Mouse (Mus musculus): ENCODE measurements around the gene Aanat.

The Aanat gene

DNA sequence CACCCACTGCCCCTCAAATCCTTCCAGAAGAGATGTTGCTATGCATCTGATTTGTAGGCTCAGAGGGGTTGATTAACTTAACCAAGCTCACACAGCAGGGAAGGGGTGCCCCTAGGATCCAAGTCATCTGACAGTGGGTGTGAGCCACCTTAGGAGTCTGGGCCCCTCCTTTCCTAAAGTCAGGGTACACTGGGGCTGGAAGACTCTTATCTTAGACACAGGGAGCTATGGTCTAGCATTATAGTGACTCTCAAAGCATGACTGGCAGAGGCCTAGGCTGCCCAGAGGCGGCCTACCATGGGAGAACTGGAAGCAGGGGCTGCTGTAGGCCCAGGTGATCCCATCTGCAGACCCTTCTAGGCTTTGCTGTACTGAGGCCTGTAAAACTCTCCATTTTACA is 26.3 kb downstream of the Aanat start:
- DNase-seq, result no peak

- DNase-seq, result no peak
Observed at GRCm38 (mm10) chr11:116613234-116613633, 27.0 kb downstream of the Aanat start.

GRCm38 (mm10) chr11:116615735-116616437 is 29.7 kb downstream of the Aanat start:
- DNase-seq, result peak; percentile 86

DNA sequence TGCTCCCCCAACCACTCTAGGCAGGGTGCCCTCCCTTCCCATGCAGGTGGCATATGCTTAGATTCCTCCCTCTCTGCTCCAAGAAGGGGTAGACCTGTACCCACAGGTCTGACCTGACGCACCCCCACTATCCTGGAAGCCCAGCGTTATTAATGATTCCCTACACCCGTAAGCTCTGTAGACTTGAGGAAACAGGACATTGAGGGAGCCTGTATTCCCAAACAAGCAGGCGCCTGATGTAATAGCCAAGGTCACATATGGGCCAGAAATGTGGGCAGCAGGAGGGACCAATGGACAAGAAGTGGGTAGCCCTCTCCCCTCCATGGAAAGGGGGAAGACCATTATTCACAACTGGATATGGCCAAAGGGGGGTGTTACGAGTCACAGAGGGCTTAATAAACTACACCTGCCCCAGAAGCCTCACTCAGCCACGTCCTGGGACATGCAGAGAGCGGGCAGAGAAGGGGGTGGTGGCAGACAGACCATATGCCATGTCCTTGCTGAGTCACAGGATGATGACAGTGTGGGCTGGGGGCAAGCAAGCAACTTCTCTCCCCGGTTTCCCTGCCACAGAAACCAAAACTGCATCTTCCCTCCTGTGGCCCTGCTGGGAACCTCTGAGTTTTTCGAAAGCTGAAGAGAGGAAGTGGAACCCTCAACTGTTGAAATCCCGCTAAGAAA is 30.3 kb downstream of the Aanat start:
- no peak for DNase-seq

DNA sequence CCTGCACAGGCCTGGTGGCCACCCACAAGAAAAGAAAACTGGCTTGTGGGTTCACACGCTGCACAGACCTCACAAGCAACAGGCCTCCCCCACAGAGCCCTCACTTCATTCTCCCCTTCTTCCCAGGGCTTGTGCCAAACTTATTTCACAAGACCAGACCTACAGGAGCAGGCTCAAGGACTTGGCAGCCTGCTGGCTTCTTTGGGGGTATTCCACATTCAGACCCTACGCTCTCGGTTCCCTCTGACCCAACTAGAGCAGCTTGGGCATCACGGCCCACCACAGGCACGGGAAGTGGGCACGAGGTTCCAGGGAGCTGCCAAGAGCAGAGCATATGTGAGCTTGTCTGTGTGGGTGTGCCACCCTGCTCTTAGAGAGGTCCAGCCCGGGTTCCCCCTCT is 31.4 kb downstream of the Aanat start:
- peak; percentile 77 for DNase-seq

- no peak for DNase-seq
Observed at GRCm38 (mm10) chr11:116618666-116619065, 32.4 kb downstream of the Aanat start.

GRCm38 (mm10) chr11:116619156-116619555 is 32.9 kb downstream of the Aanat start:
- peak; percentile 78 for DNase-seq

- DNase-seq, result no peak
Observed at GRCm38 (mm10) chr11:116619561-116619960, 33.3 kb downstream of the Aanat start.

DNA sequence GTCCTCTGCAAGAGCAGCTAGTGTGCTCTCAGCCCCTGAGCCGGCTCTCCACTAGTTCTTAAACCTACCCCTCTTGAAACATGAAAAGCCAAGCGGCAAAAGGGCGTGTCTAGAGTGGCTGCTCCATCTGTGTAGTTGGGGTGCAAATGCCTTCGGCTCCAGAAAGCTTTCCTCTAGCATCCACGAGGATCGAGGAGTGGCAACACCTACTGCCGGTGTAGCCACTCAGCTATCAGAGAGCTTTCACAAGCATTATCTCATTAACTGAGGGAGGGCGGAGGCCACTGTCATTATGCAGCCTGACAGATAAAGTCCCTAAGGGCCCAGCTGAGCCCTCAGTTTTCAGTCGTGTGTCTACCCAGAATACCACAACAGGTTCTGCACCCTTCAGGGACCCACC is 33.8 kb downstream of the Aanat start:
- DNase-seq, result peak; percentile 68

DNA sequence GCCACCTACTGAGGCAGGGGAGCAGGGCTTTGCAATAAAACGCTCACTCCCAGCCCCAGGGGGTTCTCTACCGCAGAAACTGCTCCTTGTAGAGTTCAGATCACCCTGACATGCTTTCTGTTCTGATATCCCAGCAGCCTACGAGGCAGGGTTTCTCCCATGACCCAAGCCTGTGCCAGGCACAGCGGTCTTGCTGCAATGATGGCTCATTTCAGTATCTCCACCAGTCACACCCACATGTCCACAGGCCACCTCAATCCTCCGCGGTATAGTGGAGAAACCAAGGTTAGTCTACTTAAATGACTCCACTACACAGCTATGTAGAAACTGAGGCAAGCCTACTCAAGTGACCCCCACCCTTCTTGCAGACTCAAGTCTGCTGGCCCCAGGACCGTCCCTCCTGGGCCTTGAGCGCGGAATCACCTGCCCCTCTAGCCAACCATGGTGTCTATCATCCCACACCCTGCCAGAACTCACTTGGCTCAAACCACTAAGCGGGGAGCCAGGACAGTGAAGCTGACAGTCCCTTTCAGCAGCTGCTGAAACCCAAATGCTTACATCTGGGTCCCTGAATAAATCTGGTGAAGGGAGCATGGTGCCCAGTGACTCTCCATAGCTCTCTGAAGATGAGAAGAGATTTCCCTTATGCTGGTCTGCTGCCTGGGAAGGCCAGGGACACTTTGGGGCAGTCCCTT is 34.5 kb downstream of the Aanat start:
- DNase-seq, result no peak

- DNase-seq, result peak; percentile 94
Observed at GRCm38 (mm10) chr11:116621258-116621704, 35.0 kb downstream of the Aanat start.

GRCm38 (mm10) chr11:116623281-116624124 is 37.3 kb downstream of the Aanat start:
- peak; percentile 36 for DNase-seq

- DNase-seq, result peak; percentile 84
Observed at GRCm38 (mm10) chr11:116624131-116624832, 38.0 kb downstream of the Aanat start.

GRCm38 (mm10) chr11:116625081-116626000 is 39.1 kb downstream of the Aanat start:
- peak; percentile 70 for DNase-seq

DNA sequence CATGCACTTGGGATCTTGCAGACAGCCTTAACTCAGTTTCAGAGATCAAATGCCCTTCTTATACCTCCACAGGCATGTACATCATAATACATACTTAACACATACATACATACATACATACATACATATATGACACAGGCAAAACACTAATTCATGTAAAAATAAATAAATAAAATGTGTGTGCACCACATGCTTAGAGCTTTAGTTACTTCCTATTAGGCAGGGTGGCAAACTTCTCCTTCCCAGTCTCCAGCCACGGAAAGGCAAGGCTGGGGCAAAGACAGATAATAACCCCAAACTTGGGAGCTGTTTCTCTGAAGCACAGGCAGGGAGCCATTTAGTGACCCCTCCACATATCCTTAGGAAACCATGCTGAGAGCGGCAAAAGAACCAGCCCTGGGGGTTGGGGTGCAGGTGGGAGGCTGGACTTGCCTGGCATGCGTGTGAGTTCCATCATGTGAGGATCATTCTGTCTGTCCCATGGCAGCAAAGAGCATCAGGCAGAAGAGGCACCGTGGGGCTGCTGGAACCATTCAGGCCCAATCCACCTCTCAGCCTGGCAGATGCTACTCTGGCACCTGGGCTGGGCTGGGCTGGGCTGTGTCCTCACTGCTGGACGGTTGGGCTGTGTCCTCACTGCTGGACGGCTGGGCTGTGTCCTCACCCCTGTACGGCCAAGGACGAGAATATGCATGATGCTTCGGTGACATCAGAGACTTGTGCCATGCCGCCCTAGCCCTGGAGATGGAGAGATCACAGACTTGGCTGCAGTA is 40.3 kb downstream of the Aanat start, which contains the start of gene Rhbdf2:
Gene Rhbdf2 (minus strand): TSS at position 721 of the 773 bp plus-strand sequence.
- DNase-seq, result no peak

DNA sequence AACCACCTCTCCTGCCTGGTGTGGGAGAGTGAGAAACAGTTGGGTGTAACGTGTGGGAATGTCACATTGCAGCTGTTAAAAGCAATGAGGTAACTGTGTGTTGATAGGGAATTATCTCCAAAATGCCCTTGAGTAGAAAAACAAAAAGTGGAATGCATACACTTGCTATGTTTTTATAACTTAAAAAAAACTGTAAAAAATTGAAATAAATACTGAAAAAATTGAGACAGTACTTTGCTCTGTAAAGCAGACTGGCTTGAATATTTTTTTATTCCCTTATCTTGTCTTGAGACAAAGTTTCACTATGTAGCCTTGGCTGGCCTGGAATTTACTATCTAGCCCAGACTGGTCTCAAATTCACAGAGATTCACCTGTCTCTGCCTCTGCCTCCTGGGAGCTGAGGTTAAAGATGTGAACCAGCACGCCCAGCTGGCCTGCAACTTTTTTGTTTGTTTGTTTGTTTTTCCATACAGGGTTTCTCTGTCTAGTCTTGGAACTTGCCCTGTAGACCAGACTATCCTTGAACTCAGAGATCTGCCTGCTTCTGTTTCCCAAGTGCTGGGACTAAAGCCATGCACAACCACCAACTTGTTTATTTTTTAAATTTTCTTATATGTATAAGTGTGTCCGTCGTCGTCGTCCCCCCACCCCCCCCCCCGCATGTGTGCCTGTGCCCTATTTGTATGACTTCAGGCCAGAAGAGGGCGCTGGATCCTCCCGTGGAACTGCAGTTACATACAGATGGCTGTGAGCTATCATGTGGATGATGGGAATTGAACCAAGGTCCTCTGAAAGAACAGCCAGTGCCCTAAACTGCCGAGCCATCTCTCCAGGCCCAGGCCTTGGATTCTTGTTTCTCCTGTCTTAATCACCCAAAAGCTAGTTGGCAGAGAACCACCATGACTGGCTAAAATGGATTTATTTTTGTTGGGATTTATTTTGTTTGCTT is 41.1 kb downstream of the Aanat start:
- peak; percentile 68 for DNase-seq

- DNase-seq, result peak; percentile 93
Observed at GRCm38 (mm10) chr11:116628712-116629111, 42.5 kb downstream of the Aanat start.

DNA sequence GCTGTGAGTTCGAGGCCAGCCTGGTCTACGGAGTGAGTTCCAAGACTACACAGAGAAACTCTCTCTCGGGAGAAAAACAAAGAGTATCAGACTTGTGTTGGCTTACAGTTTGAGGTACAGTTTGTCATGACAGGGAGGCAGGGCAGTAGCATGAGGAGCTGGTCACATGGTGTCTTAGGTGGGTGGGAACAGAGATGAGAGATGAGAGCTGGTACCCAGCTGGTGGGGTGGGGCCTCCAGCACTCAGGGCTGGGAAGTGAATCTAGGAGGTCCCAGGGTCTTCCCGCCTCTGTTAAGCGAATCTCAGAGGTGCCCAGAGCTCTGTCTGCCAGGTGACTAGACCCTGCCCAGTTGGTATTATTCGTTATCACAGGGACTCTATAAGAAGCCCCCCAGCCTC is 43.2 kb downstream of the Aanat start:
- no peak for DNase-seq

All from lung, postnatal 10 days (tissue).